Mouse (Mus musculus) embryonic facial prominence, embryonic 10.5 days (tissue): ENCODE results near the gene Gm11595. TPM values are rescaled to one million over a fixed set of nuclear protein-coding genes. Genes with fewer than 3 reads are reported as not detected.
"Not testable (repeated sequence)": the region's sequence is repeated elsewhere in the genome, so short reads cannot be mapped to it uniquely, and the experiment has no call there.

ENCODE experiments used
- DNase-seq: peaks from one replicate; pipeline ENCODE4 v3.0.0-alpha.2; 2017; ENCODE audit warnings: low spot score
- H3K27ac ChIP-seq: fragments of 300-500 bp; sonication (generic); replicated peaks from 2 replicates; pipeline ENCODE4 v1.5.1; 2016; ENCODE audit warnings: mild to moderate bottlenecking
- H3K27me3 ChIP-seq: fragments of 300-500 bp; sonication (generic); replicated peaks from 2 replicates; pipeline ENCODE4 v1.6.1; 2016; ENCODE audit warnings: low read depth, mild to moderate bottlenecking; ENCODE audit not compliant: poor library complexity, severe bottlenecking
- H3K36me3 ChIP-seq: fragments of 300-500 bp; sonication (generic); replicated peaks from 2 replicates; pipeline ENCODE4 v1.6.1; 2016; ENCODE audit warnings: mild to moderate bottlenecking, moderate library complexity
- H3K4me1 ChIP-seq: fragments of 300-500 bp; sonication (generic); 2 replicates; pipeline ENCODE4 v1.6.1; 2016
- H3K4me3 ChIP-seq: fragments of 300-500 bp; sonication (generic); 2 replicates; pipeline ENCODE4 v1.5.1; 2016; ENCODE audit warnings: mild to moderate bottlenecking, moderate library complexity
- H3K9me3 ChIP-seq: fragments of 300-500 bp; sonication (generic); 2 replicates; pipeline ENCODE4 v1.6.1; 2016; ENCODE audit warnings: mild to moderate bottlenecking
- WGBS: fragments of 180-500 bp; shearing (Covaris S2); methylation state at CpG from one replicate; pipeline ENCODE4 v1.1.7; 2016; 5-methylcytosine and 5-hydroxymethylcytosine counted together
- polyA plus RNA-seq: library from polyadenylated mRNA; unstranded; fragments of >200 nt; fragmentation: Nextera tagmentation; extraction: Ambion mirVana; gene quantifications from 2 replicates; pipeline ENCODE4 v1.2.1, GENCODE M21; 2016

The Gm11595 gene
- polyA plus RNA-seq, result not detected in 2 replicates

DNA sequence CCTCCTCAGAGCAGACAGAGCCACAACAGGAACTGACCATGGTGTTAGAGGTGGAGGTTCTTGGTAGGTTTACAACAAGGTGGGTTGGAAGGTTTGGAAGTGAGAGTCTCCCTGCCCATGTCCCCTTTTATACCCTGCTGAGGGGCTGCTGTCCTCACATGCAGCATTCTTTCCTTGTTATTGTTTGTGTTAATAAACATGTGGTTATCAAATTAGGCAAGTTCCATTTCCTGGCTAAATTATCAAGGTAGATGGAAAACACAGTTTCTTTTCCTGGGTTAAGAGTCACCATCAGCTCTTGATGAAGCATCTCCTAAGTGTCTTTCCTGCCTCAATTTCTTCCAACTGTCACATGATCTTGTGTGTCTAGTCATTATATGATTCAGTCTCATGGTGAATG lies at the start of gene Gm11595:
Gene Gm11595 (minus strand): TSS at position 101 of the 400 bp plus-strand sequence.
- H3K27ac ChIP-seq, DNase-seq, H3K9me3 ChIP-seq, H3K27me3 ChIP-seq, H3K36me3 ChIP-seq, H3K4me1 ChIP-seq, H3K4me3 ChIP-seq: not testable (repeated sequence)

- not testable (repeated sequence) for H3K36me3 ChIP-seq, H3K27me3 ChIP-seq, DNase-seq, H3K27ac ChIP-seq, H3K9me3 ChIP-seq, H3K4me1 ChIP-seq, H3K4me3 ChIP-seq
- 78% methylated on average over 2 of the region's 2 CpGs for WGBS
Observed at GRCm38 (mm10) chr11:99815566-99815965, 42.9 kb upstream of the Gm11595 start, which contains the start of gene Gm11564. TSS of gene Gm11564 (minus strand) at chr11:99815666.

GRCm38 (mm10) chr11:99809792-99810191 lies 37.1 kb upstream of the Gm11595 start, which contains the start of gene Krtap4-13:
TSS of gene Krtap4-13 (minus strand) at chr11:99809892.
- H3K4me1 ChIP-seq, DNase-seq, H3K9me3 ChIP-seq, H3K27me3 ChIP-seq, H3K36me3 ChIP-seq, H3K27ac ChIP-seq, H3K4me3 ChIP-seq: not testable (repeated sequence)

DNA sequence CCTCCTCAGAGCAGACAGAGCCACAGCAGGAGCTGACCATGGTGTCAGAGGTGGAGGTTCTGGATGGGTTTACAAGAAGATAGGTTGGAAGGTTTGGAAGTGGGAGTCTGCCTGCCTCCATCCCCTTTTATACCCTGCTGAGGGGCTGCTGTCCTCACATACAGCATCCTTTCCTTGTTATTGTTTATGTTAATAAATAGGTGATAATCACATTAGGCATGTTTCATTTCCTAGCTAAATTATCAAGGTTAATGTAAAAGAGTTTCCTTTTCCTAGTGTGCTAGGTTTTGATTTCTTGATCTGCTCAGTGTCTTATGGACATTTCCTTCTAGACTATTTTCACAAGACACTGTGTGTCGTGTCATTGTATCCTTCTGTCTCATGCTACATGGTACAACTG lies 31.6 kb upstream of the Gm11595 start, which contains the start of gene Gm11554:
Gene Gm11554 (minus strand): TSS at position 101 of the 400 bp plus-strand sequence.
- not testable (repeated sequence) for H3K4me1 ChIP-seq, H3K9me3 ChIP-seq, H3K36me3 ChIP-seq, DNase-seq, H3K27ac ChIP-seq, H3K4me3 ChIP-seq, H3K27me3 ChIP-seq
- WGBS, result no CpG with 5 or more reads among the region's 1 CpGs

- not testable (repeated sequence) for H3K9me3 ChIP-seq, H3K4me3 ChIP-seq, H3K36me3 ChIP-seq, H3K4me1 ChIP-seq, H3K27ac ChIP-seq, H3K27me3 ChIP-seq, DNase-seq
- no CpG with 5 or more reads among the region's 1 CpGs for WGBS
Observed at GRCm38 (mm10) chr11:99798832-99799231, 26.1 kb upstream of the Gm11595 start, which contains the start of gene Gm11569. TSS of gene Gm11569 (minus strand) at chr11:99798932.

GRCm38 (mm10) chr11:99793367-99793766 lies 20.7 kb upstream of the Gm11595 start, which contains the start of gene Gm11596:
TSS of gene Gm11596 (minus strand) at chr11:99793467.
- no peaks in the 10 kb centered on the region for H3K9me3 ChIP-seq
- no peaks in the 10 kb centered on the region for H3K4me1 ChIP-seq
- H3K27ac ChIP-seq, result no peak within 1 kb of the TSS
- H3K4me3 ChIP-seq, result no peak within 1 kb of the TSS
- H3K27me3 ChIP-seq, result no peaks in the 10 kb centered on the region; the same call in 1 of the 2 replicates
- no peaks in the 10 kb centered on the region for H3K36me3 ChIP-seq
- no peak for DNase-seq
- 79% methylated on average over 2 of the region's 2 CpGs for WGBS

GRCm38 (mm10) chr11:99784900-99785299 lies 12.2 kb upstream of the Gm11595 start, which contains the start of gene Krtap4-9:
TSS of gene Krtap4-9 (plus strand) at chr11:99785200.
- H3K27me3 ChIP-seq, H3K27ac ChIP-seq, DNase-seq, H3K36me3 ChIP-seq, H3K4me3 ChIP-seq, H3K4me1 ChIP-seq, H3K9me3 ChIP-seq: not testable (repeated sequence)

DNA sequence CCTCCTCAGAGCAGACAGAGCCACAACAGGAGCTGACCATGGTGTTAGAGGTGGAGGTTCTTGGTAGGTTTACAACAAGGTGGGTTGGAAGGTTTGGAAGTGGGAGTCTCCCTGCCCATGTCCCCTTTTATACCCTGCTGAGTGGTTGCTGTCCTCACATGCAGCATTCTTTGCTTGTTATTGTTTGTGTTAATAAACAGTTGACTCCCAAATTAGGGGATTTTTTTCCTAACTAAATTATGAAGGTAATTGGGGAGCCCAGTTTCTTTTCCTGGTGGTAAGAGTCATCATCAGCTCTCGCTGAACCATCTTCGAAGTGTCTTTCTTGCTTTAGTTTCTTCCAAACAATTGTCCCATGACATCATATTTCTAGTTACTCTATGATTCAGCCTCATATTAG lies 7.9 kb upstream of the Gm11595 start, which contains the start of gene Krtap4-8:
Gene Krtap4-8 (minus strand): TSS at position 101 of the 400 bp plus-strand sequence.
- Histone ChIP-seq H3K9me3 (no peaks in the 10 kb centered on the region), H3K36me3 (no peaks in the 10 kb centered on the region), H3K4me3 (no peak within 1 kb of the TSS), H3K27ac (no peak within 1 kb of the TSS), H3K27me3 (no peaks in the 10 kb centered on the region), H3K4me1 (peaks cover 10% of the 10 kb centered on the region)
- DNase-seq, result no peak
- WGBS, result 95% methylated on average over 2 of the region's 2 CpGs

DNA sequence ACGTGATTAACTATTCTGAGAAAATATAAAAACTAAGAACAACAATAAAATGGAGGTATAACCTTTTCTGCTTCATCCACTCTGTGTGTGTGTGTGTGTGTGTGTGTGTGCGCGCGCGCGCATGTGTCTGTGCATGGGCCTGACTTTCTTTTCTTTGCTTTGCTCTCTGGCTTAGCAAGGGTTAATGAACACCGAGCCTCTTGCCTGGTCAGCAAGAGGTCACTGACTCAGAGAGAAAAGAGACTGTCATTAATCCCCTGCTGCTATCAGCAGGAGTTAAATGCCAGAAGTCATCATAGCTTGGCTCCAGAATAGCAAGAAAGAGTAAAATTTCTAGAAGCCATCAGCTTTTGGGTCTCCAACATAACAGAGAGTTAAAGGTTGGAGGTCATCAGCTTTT lies 5.7 kb upstream of the Gm11595 start:
- 58% methylated on average over 7 of the region's 7 CpGs for WGBS
- DNase-seq, result peak; percentile 30

DNA sequence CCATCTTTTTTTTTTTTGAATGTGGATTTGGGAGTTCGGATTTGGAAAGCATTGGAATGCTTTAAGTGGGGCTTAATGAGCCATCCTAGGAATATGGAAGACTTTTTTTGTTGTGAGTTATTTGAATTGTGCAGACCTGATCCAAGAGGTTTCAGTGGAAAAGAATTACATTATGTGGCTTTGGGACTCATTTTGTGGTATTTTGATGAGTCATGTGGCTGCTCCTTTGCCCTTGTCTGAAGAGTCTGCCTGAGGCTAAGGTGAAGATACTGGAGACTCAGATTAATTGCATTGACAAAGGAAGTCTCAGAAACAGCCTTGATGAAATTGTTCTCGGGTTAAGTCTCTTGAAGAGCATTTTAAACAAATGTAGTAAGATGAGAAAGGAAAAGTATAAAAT lies 4.3 kb downstream of the Gm11595 start:
- Histone ChIP-seq H3K27ac (no peak overlapping the region), H3K36me3 (no peaks in the 10 kb centered on the region), H3K4me1 (no peaks in the 10 kb centered on the region), H3K27me3 (no peaks in the 10 kb centered on the region), H3K9me3 (no peaks in the 10 kb centered on the region), H3K4me3 (no peak overlapping the region)
- no peak for DNase-seq
- WGBS, result 63% methylated on average over 2 of the region's 2 CpGs

More for the DNA sequence above, 5.7 kb upstream of the Gm11595 start:
- no peaks in the 10 kb centered on the region for H3K36me3 ChIP-seq
- H3K4me3 ChIP-seq, result no peak overlapping the region
- no peaks in the 10 kb centered on the region for H3K27me3 ChIP-seq
- H3K9me3 ChIP-seq, result no peaks in the 10 kb centered on the region
- H3K27ac ChIP-seq, result no peak overlapping the region
- H3K4me1 ChIP-seq, result peaks cover 10% of the 10 kb centered on the region

- no peak for DNase-seq
- Histone ChIP-seq H3K9me3 (no peaks in the 10 kb centered on the region), H3K4me1 (no peaks in the 10 kb centered on the region), H3K27ac (no peak overlapping the region), H3K27me3 (no peaks in the 10 kb centered on the region), H3K36me3 (no peaks in the 10 kb centered on the region), H3K4me3 (no peak overlapping the region)
- 92% methylated on average over 1 of the region's 1 CpGs for WGBS
Observed at GRCm38 (mm10) chr11:99758877-99759276, 13.8 kb downstream of the Gm11595 start.

- Histone ChIP-seq H3K27ac (no peak overlapping the region), H3K27me3 (no peaks in the 10 kb centered on the region), H3K4me1 (no peaks in the 10 kb centered on the region), H3K9me3 (no peaks in the 10 kb centered on the region), H3K4me3 (no peak overlapping the region), H3K36me3 (no peaks in the 10 kb centered on the region)
- DNase-seq, result no peak
- 89% methylated on average over 3 of the region's 3 CpGs for WGBS
Observed at GRCm38 (mm10) chr11:99743985-99744384, 28.7 kb downstream of the Gm11595 start.

DNA sequence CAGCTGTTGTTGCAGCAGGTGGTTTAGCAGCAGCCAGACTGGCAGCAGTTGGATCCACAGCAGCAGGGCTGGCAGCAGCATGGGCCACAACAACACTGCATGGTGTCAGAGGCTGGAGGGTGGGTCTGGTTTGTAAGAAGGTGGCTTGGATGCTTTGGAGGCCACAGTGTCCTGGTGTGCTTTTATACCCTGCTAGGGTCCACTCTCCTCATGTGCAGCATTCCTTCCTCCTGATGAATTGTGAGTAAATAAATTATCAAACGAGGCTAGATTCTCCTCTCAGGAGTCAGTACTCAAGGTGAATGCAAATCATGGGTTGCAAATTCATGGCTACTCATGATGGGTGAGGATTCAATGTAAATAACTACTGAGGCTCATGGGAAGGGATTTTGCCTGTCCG lies 38.5 kb downstream of the Gm11595 start, which contains the start of gene Gm14180:
Gene Gm14180 (minus strand): TSS at position 101 of the 400 bp plus-strand sequence.
- no peak within 1 kb of the TSS for H3K27ac ChIP-seq
- no peaks in the 10 kb centered on the region for H3K36me3 ChIP-seq
- no peak within 1 kb of the TSS for H3K4me3 ChIP-seq
- no peak for DNase-seq
- H3K4me1 ChIP-seq, result no peaks in the 10 kb centered on the region
- H3K27me3 ChIP-seq, result no peaks in the 10 kb centered on the region
- WGBS, result 74% methylated on average over 2 of the region's 2 CpGs
- no peaks in the 10 kb centered on the region for H3K9me3 ChIP-seq
